Mouse (Mus musculus) urinary bladder, postnatal 0 days (tissue): ENCODE data around the gene Mcl1. TPM values are rescaled to one million over a fixed set of nuclear protein-coding genes. Genes with fewer than 3 reads are reported as not detected.

Source experiments
- polyA plus RNA-seq: library from polyadenylated mRNA; unstranded; fragments of >200 nt; fragmentation: Nextera tagmentation; extraction: Ambion mirVana; gene quantifications from 2 replicates; pipeline ENCODE4 v1.2.1, GENCODE M21; 2015

The Mcl1 gene
- polyA plus RNA-seq: 77.6 and 86.5 TPM in 2 replicates

GRCm38 (mm10) chr3:95658236-95658867, at the start of gene Mcl1:
Gene Mcl1, plus strand, starts transcription at chr3:95658788.

GRCm38 (mm10) chr3:95624628-95625503, 33.7 kb upstream of the Mcl1 start, which contains the start of gene Ensa:
Gene Ensa, plus strand, starts transcription at chr3:95624993.

GRCm38 (mm10) chr3:95687524-95688421, 29.2 kb downstream of the Mcl1 start, which contains the start of gene Adamtsl4:
Gene Adamtsl4, minus strand, starts transcription at chr3:95687917.

Other genes starting within 250 kb of the Mcl1 start
- 21.4 and 25.2 TPM in 2 replicates for gene Arnt, start 224.4 kb upstream of the Mcl1 start, polyA plus RNA-seq
- gene Ctsk, start 159.5 kb upstream of the Mcl1 start, polyA plus RNA-seq: 25.5 and 34.7 TPM in 2 replicates
- gene Ctss, start 132.0 kb upstream of the Mcl1 start, polyA plus RNA-seq: 37.9 and 134 TPM in 2 replicates
- not detected in 2 replicates for gene Hormad1, start 99.1 kb upstream of the Mcl1 start, polyA plus RNA-seq
- gene Golph3l, start 69.9 kb upstream of the Mcl1 start, polyA plus RNA-seq: 18.9 and 19.6 TPM in 2 replicates
- gene Ensa, start 33.8 kb upstream of the Mcl1 start, polyA plus RNA-seq: 52.4 and 53.0 TPM in 2 replicates
- gene Adamtsl4, start 29.1 kb downstream of the Mcl1 start, polyA plus RNA-seq: 43.0 and 48.2 TPM in 2 replicates
- 328 and 381 TPM in 2 replicates for gene Ecm1, start 80.8 kb downstream of the Mcl1 start, polyA plus RNA-seq
- 24.8 and 26.5 TPM in 2 replicates for gene Tars2, start 101.4 kb downstream of the Mcl1 start, polyA plus RNA-seq
- 12.9 and 15.0 TPM in 2 replicates for gene Rprd2, start 160.1 kb downstream of the Mcl1 start, polyA plus RNA-seq
- 15.3 and 16.2 TPM in 2 replicates for gene Prpf3, start 197.1 kb downstream of the Mcl1 start, polyA plus RNA-seq
- 288 and 312 TPM in 2 replicates for gene Mrps21, start 212.7 kb downstream of the Mcl1 start, polyA plus RNA-seq
- 3.9 and 4.4 TPM in 2 replicates for gene Ciart, start 223.5 kb downstream of the Mcl1 start, polyA plus RNA-seq
- 20.5 and 32.2 TPM in 2 replicates for gene BC028528, start 233.2 kb downstream of the Mcl1 start, polyA plus RNA-seq
- gene Aph1a, start 235.2 kb downstream of the Mcl1 start, polyA plus RNA-seq: 35.9 and 36.7 TPM in 2 replicates
- gene Car14, start 245.9 kb downstream of the Mcl1 start, polyA plus RNA-seq: 13.1 and 14.6 TPM in 2 replicates